Mouse (Mus musculus) CH12.LX (cell line): ENCODE data around the gene Grid2. TPM values are rescaled to one million over a fixed set of nuclear protein-coding genes. Genes with fewer than 3 reads are reported as not detected.

Experiments used
- DNase-seq: peaks from one replicate; pipeline ENCODE4 v3.0.0-alpha.2; 2013; ENCODE audit errors: extremely low read depth
- H3K27ac ChIP-seq: 2 replicates; pipeline ENCODE4 v1.5.1; 2012; ENCODE audit warnings: low read depth, mild to moderate bottlenecking, control low read depth, moderate library complexity; ENCODE audit not compliant: insufficient read depth
- H3K27me3 ChIP-seq: replicated peaks from 2 replicates; pipeline ENCODE3; 2012; ENCODE audit warnings: inconsistent platforms
- H3K36me3 ChIP-seq, 2 experiments: replicated peaks in 1 of 2; 2 replicates each; pipeline versions ENCODE3 to v1.6.1; 2012; ENCODE audit warnings: inconsistent platforms in 1 of 2, low read length in 1 of 2, mild to moderate bottlenecking in 1 of 2, mixed read lengths in 1 of 2, moderate library complexity in 1 of 2; ENCODE audit not compliant: control insufficient read depth in 1 of 2, insufficient read depth in 1 of 2
- H3K4me1 ChIP-seq, 2 experiments: 2 replicates each; pipeline ENCODE4 v1.6.1; 2012; ENCODE audit warnings: inconsistent platforms in 1 of 2, moderate library complexity in 1 of 2; ENCODE audit not compliant: insufficient read depth in 2 of 2, control insufficient read depth in 1 of 2
- H3K4me2 ChIP-seq: 2 replicates; pipeline ENCODE4 v1.6.1; 2012; ENCODE audit warnings: low read depth, mild to moderate bottlenecking, control low read depth; ENCODE audit not compliant: poor library complexity, insufficient read depth, severe bottlenecking
- H3K4me3 ChIP-seq, 3 experiments: fragments of 150-350 bp in 1 of 3; sonication (generic) in 1 of 3; replicated peaks in 1 of 3; 2 replicates each; pipeline versions ENCODE3 to v1.5.1; 2011 to 2012; ENCODE audit warnings: low read depth in 2 of 3, low read length in 2 of 3, mild to moderate bottlenecking in 2 of 3, moderate library complexity in 2 of 3, control low read depth in 1 of 3, improper control_type of control experiment in 1 of 3, inconsistent platforms in 1 of 3, mixed read lengths in 1 of 3; ENCODE audit not compliant: poor library complexity in 1 of 3
- H3K79me2 ChIP-seq: replicated peaks from 2 replicates; pipeline ENCODE4 v1.6.1; 2012; ENCODE audit warnings: mild to moderate bottlenecking, moderate library complexity; ENCODE audit not compliant: control insufficient read depth, poor library complexity, insufficient read depth, severe bottlenecking; ENCODE audit errors: extremely low read depth
- H3K9ac ChIP-seq: 2 replicates; pipeline ENCODE4 v1.6.1; 2012; ENCODE audit warnings: low read depth, mild to moderate bottlenecking, control low read depth, moderate library complexity; ENCODE audit not compliant: insufficient read depth
- H3K9me3 ChIP-seq: replicated peaks from 2 replicates; pipeline ENCODE3; 2012; ENCODE audit warnings: low read length, inconsistent platforms, mixed read lengths
- CHD1 ChIP-seq: IDR thresholded peaks from 2 replicates; pipeline ENCODE4 v1.6.1; 2012; ENCODE audit warnings: low read depth, low read length, improper control_type of control experiment, inconsistent platforms
- EP300 ChIP-seq: IDR thresholded peaks from 2 replicates; pipeline ENCODE4 v1.6.1; 2011; ENCODE audit warnings: low read length, improper control_type of control experiment
- HCFC1 ChIP-seq: IDR thresholded peaks from 2 replicates; pipeline ENCODE4 v1.6.1; 2012; ENCODE audit warnings: low read depth, mild to moderate bottlenecking, inconsistent platforms, low read length, improper control_type of control experiment
- IRF4 ChIP-seq: IDR thresholded peaks from 2 replicates; pipeline ENCODE4 v1.6.1; 2014; ENCODE audit warnings: low read depth, mild to moderate bottlenecking, inconsistent platforms, low read length, improper control_type of control experiment
- RCOR1 ChIP-seq: conservative IDR thresholded peaks from 2 replicates; pipeline ENCODE4 v1.6.1; 2012; ENCODE audit warnings: low read depth, mild to moderate bottlenecking, inconsistent platforms, low read length, improper control_type of control experiment
- SMC3 ChIP-seq: IDR thresholded peaks from 2 replicates; pipeline ENCODE4 v1.6.1; 2011; ENCODE audit warnings: low read depth, low read length, improper control_type of control experiment
- USF1 ChIP-seq: IDR thresholded peaks from 2 replicates; pipeline ENCODE4 v1.6.1; 2014; ENCODE audit warnings: low read depth, mild to moderate bottlenecking, inconsistent platforms, low read length, improper control_type of control experiment
- ZMIZ1 ChIP-seq: IDR thresholded peaks from 2 replicates; pipeline ENCODE4 v1.6.1; 2012; ENCODE audit warnings: low read depth, mild to moderate bottlenecking, inconsistent platforms, low read length, improper control_type of control experiment
- dilution Hi-C: fragments of 300-500 bp; cut with MboI; formaldehyde crosslinking; loops from 2 replicates; pipeline ENCODE4 v1.14.3; 2020; ENCODE audit warnings: low sequenced_read_pairs; ENCODE audit not compliant: extremely low pct_unique_long_range_greater_than_20kb, extremely low pct_ligation_motif_present
- in situ Hi-C: fragments of 300-500 bp; cut with MboI; formaldehyde crosslinking; loops from 3 replicates; pipeline ENCODE4 v1.14.3; 2019; ENCODE audit warnings: low sequenced_read_pairs, low pct_ligation_motif_present, low pct_unique_long_range_greater_than_20kb, mixed read lengths
- polyA plus RNA-seq: library from polyadenylated mRNA; unstranded; fragments of >175 nt; gene quantifications from 2 replicates; pipeline ENCODE4 v1.2.1, GENCODE M21; 2012; ENCODE audit warnings: low read depth; ENCODE audit not compliant: insufficient read length
- total RNA-seq, 2 experiments: library from RNA; depleted of rRNA; stranded (reverse); fragments of 300-350 nt in 1 of 2; fragments of >200 nt in 1 of 2; gene quantifications; 2 replicates each; pipeline ENCODE4 v1.2.3; 2012 to 2014

The Grid2 gene
- total and polyA plus RNA-seq, 3 experiments: not detected

DNA sequence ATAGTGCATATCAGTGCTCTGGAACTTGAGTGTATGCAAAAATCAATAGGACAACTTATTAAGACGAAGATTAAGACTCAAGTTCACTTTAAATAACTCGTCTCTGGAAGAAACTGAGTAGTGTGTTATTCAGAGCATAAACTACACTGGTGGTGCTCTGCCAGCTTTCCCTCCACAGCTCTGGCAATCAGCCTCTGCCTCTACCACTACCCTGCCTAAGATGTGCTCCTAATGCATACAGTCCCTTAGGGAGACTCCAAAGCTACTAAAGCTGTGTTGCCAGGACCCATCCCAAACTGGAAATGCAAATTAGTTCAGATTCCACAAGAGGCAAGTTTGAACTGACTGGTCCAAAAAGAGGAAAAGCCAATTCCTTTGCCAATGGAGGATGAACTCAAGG lies 1224.9 kb downstream of the Grid2 start:
- H3K4me2 ChIP-seq: no peak overlapping the region
- no peaks in the 10 kb centered on the region for H3K4me1 ChIP-seq
- H3K79me2 ChIP-seq: no peaks in the 10 kb centered on the region
- H3K9me3 ChIP-seq: peaks cover 32% of the 10 kb centered on the region
- DNase-seq: no peak
- no peaks in the 10 kb centered on the region for H3K27me3 ChIP-seq
- dilution Hi-C loops: no loop called here
- TF ChIP-seq IRF4: no peak
- no peak for TF ChIP-seq SMC3
- no peak for TF ChIP-seq EP300
- in situ Hi-C loops: no loop called here
- no peak overlapping the region for H3K9ac ChIP-seq
- no peak overlapping the region for H3K27ac ChIP-seq
- H3K4me3 ChIP-seq: no peak overlapping the region
- H3K36me3 ChIP-seq: no peaks in the 10 kb centered on the region

DNA sequence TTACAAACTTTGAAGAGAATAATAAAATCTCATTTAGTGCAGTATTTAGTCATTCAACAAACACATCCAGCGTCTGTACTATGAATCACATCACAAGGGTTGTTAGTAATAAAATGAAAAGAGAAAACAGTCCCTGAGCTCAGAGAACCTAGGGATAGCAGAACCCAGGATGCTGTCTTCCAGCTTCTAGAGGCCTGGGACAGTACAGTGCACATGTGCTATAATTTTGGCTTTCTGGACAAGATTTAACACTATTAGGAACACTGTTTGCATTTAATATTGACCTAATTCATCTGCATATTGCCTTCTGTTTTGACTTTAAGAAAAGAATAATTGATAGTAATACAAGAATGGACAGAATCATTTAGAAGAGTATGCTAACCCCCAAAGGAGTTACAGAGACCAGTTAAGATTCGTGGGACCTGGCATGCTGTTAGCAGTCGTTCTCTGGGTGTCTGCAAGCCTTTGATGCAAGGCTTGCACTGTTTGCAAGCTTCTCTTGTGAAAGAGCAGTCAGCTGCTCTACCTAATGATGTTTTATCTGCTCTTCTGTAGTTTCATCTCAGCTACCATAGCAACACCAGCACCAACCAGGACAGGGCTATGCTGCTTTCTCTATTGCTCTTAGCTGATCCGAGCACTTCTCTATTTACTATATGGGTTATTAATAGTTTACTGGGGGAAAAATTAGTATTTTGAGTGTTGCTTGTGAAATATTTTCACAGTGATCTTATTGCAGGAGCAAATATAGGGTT lies 1234.8 kb downstream of the Grid2 start:
- H3K9ac ChIP-seq: no peak overlapping the region
- dilution Hi-C loops: no loop called here

DNA sequence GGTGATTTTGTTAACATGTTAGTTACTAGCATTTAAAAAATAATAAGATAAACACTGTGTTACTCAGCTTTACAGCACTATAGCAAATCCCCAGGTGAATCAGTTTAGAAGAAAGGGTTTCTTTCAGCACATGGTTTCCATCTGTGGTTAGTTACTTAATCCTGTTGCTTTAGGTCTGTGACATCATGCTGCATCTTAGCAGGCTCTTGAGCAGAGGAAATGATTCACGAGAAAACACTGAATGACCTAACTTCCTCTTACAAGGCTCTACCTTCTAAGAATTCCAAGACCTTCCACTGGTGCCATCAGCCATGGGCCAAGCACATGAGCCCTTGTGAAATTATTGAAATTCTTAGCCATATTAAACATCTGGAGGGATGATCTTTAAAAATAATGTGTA lies 1248.7 kb downstream of the Grid2 start:
- no peak for DNase-seq
- Histone ChIP-seq H3K9ac (no peak overlapping the region), H3K4me3 (no peak overlapping the region), H3K27me3 (no peaks in the 10 kb centered on the region), H3K4me2 (no peak overlapping the region), H3K4me1 (no peaks in the 10 kb centered on the region), H3K79me2 (no peaks in the 10 kb centered on the region), H3K27ac (no peak overlapping the region), H3K36me3 (no peaks in the 10 kb centered on the region), H3K9me3 (peaks cover 28% of the 10 kb centered on the region)
- TF ChIP-seq HCFC1: no peak
- in situ Hi-C loops: no loop called here
- dilution Hi-C loops: no loop called here

More for the DNA sequence above, 1234.8 kb downstream of the Grid2 start:
- DNase-seq: no peak
- TF ChIP-seq RCOR1: no peak
- no peak for TF ChIP-seq CHD1
- TF ChIP-seq ZMIZ1: no peak
- TF ChIP-seq USF1: no peak
- Histone ChIP-seq H3K36me3 (no peaks in the 10 kb centered on the region), H3K4me2 (no peak overlapping the region), H3K4me1 (no peaks in the 10 kb centered on the region), H3K4me3 (no peak overlapping the region), H3K79me2 (no peaks in the 10 kb centered on the region), H3K27me3 (no peaks in the 10 kb centered on the region), H3K9me3 (peaks cover 17% of the 10 kb centered on the region), H3K27ac (no peak overlapping the region)
- in situ Hi-C loops: no loop called here
